8 mouse cellular contexts compared by ENCODE assay signal in the genomic region with DNA sequence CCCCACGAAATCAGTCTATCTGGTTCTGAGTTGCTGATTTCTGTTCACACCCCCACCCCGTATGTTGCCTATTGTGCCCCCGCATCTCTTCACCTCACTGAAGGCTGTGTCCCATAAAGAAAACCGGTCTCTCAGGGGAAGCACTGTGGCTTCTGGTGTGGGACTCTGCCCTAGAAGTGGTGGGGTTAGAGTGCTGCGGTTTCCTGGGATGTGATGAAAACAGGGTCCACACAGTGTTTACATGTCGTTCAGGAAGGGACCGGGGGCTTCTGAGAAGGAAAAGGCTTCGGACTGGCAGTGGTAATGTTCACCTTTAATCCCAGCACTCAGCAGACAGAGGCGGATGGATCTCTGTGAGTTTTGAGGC.
DNase-seq lines count a peak whose midpoint lies in the region; ATAC-seq and TF ChIP-seq lines count a peak whose summit lies in the region.

No protein-coding gene starts in this region.

- no peak for ATAC-seq in liver, embryonic 14.5 days (ENCODE audit: insufficient read depth)

- WGBS in heart, embryonic 10.5 days, result 54% methylated on average over 9 of the region's 9 CpGs
- 27% methylated on average over 9 of the region's 9 CpGs for WGBS in liver, embryonic 14.5 days (ENCODE audit: insufficient replicate concordance)

- peak overlapping the region; percentile 28 for H3K4me2 ChIP-seq in liver, embryonic 14.5 days (ENCODE audit: low read depth)

- intact Hi-C loops in heart, postnatal 14 days (cut with DNase I), result no loop called here

- H3K4me3 ChIP-seq in heart, embryonic 10.5 days, result no peak overlapping the region
- H3K4me3 ChIP-seq in liver, embryonic 14.5 days (ENCODE audit: insufficient read depth in 1 of 2, low read depth in 2 of 2, low read length in 2 of 2), result no peak overlapping the region

- H3K9ac ChIP-seq in liver, embryonic 14.5 days (replicated peaks), result no peak overlapping the region

- no peaks in the 10 kb centered on the region for H3K27me3 ChIP-seq in heart, embryonic 10.5 days (ENCODE audit: insufficient read depth, poor library complexity, severe bottlenecking)
- no peaks in the 10 kb centered on the region for H3K27me3 ChIP-seq in liver, embryonic 14.5 days (ENCODE audit: control insufficient read depth, insufficient read depth, low read length)

- H3K27ac ChIP-seq in heart, embryonic 10.5 days, result peak overlapping the region; percentile 80
- H3K27ac ChIP-seq in liver, embryonic 14.5 days, result no peak overlapping the region

- TF ChIP-seq CTCF in liver, embryonic 14.5 days (IDR thresholded peaks at IDR 0.05; ENCODE audit: low read depth), result no peak

- H3K36me3 ChIP-seq in heart, embryonic 10.5 days, result no peaks in the 10 kb centered on the region
- no peaks in the 10 kb centered on the region for H3K36me3 ChIP-seq in liver, embryonic 14.5 days (replicated peaks; ENCODE audit: control insufficient read depth, insufficient read depth, low read depth)

- H3K4me1 ChIP-seq in heart, embryonic 10.5 days, result peaks cover 15% of the 10 kb centered on the region
- peaks cover 0 to 7% of the 10 kb centered on the region in 2 experiments; a peak in 2 of 4 replicates for H3K4me1 ChIP-seq in liver, embryonic 14.5 days (replicated peaks; ENCODE audit: control insufficient read depth in 2 of 2, insufficient read depth in 2 of 2, low read length in 1 of 2)

- no peak for TF ChIP-seq EP300 in liver, embryonic 14.5 days (IDR thresholded peaks at IDR 0.05; ENCODE audit: low read depth)

- DNase-seq in heart, embryonic 10.5 days (ENCODE audit: low spot score), result no peak
- no peak for DNase-seq in heart, postnatal 14 days
- peak; percentile 14 for DNase-seq in retina, postnatal 1 day
- DNase-seq in retina, embryonic 14.5 days (ENCODE audit: low spot score), result no peak
- no peak for DNase-seq in liver, embryonic 14.5 days (ENCODE audit: low read depth in 3 of 3, low spot score in 3 of 3)
- peak; percentile 42 for DNase-seq in telencephalon, adult 2 months (ENCODE audit: low read depth, low spot score)
- DNase-seq in adrenal gland, postnatal 10 days, result no peak
- DNase-seq in spleen, postnatal 14 days (ENCODE audit: low spot score in 2 of 2), result no peak

- no peaks in the 10 kb centered on the region for H3K9me3 ChIP-seq in heart, embryonic 10.5 days
- no peaks in the 10 kb centered on the region for H3K9me3 ChIP-seq in liver, embryonic 14.5 days (ENCODE audit: control insufficient read depth, low read length)

Comparison
In these comparisons a context has a peak if more than half of its experiments do, and no peak if none do; other contexts are left out.
1. DNase-seq: peak in retina, postnatal 1 day (single experiment) and telencephalon, adult 2 months (single experiment); none in heart, embryonic 10.5 days (single experiment), heart, postnatal 14 days (0 of 2), retina, embryonic 14.5 days (single experiment), liver, embryonic 14.5 days (0 of 3), adrenal gland, postnatal 10 days (single experiment) and spleen, postnatal 14 days (0 of 2).